Mouse (Mus musculus): Measurements from ENCODE around the gene Gm15128. TPM values are rescaled to one million over a fixed set of nuclear protein-coding genes. Genes with fewer than 3 reads are reported as not detected.

Gene Gm15128
- not detected for polyA plus RNA-seq (2014; fragmentation: Illumina TruSeq; extraction: RNeasy Lipid Tissue Mini Kit (QIAGEN cat#74804); ENCODE audit: low read depth, low replicate concordance)

DNA sequence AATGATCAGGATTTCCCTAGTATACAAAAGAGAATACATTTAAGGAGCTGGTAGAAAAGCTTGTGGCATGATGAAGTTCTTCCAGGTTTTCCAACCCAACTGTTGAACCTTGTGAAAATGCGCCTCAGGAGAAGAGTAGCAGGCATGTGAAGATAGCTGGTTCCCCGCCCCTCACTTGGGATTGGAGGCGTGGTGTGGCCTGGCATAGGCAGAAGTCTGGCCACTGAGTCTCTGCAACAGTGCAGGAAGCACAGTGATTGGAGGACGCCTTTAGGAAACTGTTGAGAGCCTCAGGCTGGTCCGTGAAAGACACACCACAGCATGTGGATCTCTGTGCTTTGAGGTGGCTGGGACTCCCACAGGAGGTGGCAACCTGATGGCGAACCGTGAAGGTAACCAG lies at the start of gene Gm15128:
Gene Gm15128 (plus strand): TSS at position 301 of the 400 bp plus-strand sequence.

Other genes with a start within 250 kb of the Gm15128 start
- gene Lrch2, start 211.9 kb upstream of the Gm15128 start, polyA plus RNA-seq (2014; fragmentation: Illumina TruSeq; extraction: RNeasy Lipid Tissue Mini Kit (QIAGEN cat#74804); ENCODE audit: low read depth, low replicate concordance), result 19.7 TPM
- gene Gm15080, start 227.0 kb downstream of the Gm15128 start, polyA plus RNA-seq (2014; fragmentation: Illumina TruSeq; extraction: RNeasy Lipid Tissue Mini Kit (QIAGEN cat#74804); ENCODE audit: low read depth, low replicate concordance), result not detected

Data from sigmoid colon, adult 10 weeks (tissue).